Mouse (Mus musculus) brain, embryonic 14.5 days (tissue): ENCODE data around the gene Ankrd63. TPM values are rescaled to one million over a fixed set of nuclear protein-coding genes. Genes with fewer than 3 reads are reported as not detected.

Experiments used
- DNase-seq: peaks from one replicate; pipeline ENCODE4 v3.0.0-alpha.2; 2011; ENCODE audit warnings: low read depth
- CTCF ChIP-seq: fragments of 200-500 bp; IDR thresholded peaks from 2 replicates; pipeline ENCODE4 v1.5.1; 2012; ENCODE audit warnings: inconsistent platforms, mild to moderate bottlenecking, moderate library complexity, borderline replicate concordance; ENCODE audit not compliant: insufficient read depth, insufficient read length; ENCODE audit errors: extremely low read depth
- POLR2A ChIP-seq: fragments of 200-500 bp; IDR thresholded peaks from 2 replicates; pipeline ENCODE4 v1.6.1; 2012; ENCODE audit warnings: mild to moderate bottlenecking, inconsistent platforms, borderline replicate concordance; ENCODE audit not compliant: poor library complexity, insufficient read depth, insufficient read length, severe bottlenecking; ENCODE audit errors: extremely low read depth
- polyA plus RNA-seq: library from polyadenylated mRNA; depleted of rRNA; stranded (reverse); fragments of >200 nt; gene quantifications from 2 replicates; pipeline ENCODE4 v1.2.3, GENCODE M21; 2012

Gene Ankrd63
- polyA plus RNA-seq, 1 experiment: 0.14 TPM

DNA sequence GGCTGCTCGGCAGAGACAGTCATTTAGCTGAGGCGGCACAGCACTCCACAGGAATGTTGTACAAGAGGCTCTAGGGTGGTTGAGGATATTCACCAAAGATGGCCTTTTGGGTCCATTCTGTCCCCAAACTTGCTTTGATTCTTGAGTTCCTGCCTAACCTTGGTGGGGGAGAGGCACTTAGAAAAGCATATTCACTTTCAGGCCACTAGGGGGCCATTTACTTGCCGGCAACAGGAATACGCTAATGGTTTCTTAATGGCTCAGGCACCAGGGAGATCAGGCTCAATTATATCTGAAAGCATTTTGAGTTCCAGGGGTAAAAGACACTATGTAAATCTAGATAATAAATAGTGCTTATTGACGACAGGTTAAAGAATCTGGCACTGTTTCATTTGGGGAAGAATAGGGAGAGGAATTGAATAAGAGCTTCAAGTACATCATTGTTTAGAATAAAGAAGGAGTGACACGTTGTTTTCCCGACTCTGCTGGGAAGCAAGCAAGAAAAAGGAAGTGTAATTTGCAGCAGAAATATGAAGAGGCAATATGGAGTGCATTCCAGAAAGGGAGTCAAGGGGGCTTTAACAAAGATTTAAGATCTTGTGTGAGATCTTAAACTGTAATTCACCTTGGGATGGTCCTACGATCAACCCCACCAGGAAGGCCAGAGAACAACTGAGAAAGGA lies 39.6 kb upstream of the Ankrd63 start:
- peak; percentile 83 for DNase-seq
- TF ChIP-seq CTCF: peak; percentile 83; the same call in 1 of the 2 replicates
- no peak for TF ChIP-seq POLR2A

DNA sequence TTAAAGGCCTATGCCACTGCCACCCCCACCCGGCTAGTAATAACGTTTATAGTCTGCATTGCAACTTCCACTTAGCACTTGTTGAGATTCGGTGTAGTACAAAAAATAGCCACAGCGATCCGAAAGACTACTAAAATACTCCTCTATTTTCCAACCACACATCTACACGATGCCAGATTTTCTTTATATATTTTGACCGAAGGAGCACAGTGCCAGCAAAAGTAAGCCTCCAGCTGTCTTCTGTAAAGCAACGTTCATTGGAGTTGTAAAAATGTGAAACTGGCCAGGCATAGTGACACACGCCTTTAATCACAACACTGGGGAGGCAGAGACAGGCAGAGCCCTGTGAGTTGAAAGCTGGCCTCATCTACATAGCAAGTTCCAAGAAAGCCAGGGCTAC lies 37.4 kb upstream of the Ankrd63 start:
- no peak for TF ChIP-seq CTCF
- TF ChIP-seq POLR2A: no peak
- no peak for DNase-seq

DNA sequence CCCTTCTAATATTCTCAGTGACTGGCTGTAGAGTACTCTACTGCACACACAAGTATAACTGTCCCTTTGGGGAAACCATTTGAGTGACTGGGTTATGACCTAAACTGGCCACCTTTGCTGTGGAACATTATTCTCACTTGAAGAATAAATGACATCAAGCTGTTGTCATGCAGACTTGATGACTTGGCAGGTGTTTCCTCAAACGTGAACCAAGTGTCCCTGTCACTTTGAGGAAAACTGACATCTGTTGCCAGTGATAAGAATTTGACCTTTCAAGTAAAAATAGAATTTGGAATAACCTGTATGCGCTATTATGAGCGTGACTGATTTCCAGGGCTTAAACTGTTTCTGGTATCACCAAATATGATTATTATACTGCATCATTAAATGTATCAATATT lies 36.6 kb upstream of the Ankrd63 start:
- no peak for TF ChIP-seq POLR2A
- TF ChIP-seq CTCF: no peak
- no peak for DNase-seq

DNA sequence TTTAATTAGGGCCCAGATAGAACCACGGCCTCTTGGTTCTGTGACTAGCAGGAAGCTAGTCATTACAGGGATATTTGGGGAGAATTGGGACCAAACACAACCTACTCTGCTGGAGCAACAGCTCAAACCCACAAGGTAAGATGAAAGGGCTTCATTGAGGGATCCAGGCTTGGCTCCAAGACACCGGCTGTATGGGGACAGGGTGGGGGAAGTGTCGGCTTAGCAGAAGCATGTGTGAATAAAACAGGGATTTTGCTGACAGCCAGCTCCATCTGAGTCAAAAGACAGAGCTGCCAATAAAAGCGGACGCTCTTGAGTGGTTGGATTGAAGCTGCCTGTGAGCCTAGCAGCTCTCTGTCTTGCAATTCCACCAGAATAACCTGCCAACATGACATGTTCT lies 29.6 kb upstream of the Ankrd63 start:
- DNase-seq: peak; percentile 88
- no peak for TF ChIP-seq POLR2A
- no peak for TF ChIP-seq CTCF

DNA sequence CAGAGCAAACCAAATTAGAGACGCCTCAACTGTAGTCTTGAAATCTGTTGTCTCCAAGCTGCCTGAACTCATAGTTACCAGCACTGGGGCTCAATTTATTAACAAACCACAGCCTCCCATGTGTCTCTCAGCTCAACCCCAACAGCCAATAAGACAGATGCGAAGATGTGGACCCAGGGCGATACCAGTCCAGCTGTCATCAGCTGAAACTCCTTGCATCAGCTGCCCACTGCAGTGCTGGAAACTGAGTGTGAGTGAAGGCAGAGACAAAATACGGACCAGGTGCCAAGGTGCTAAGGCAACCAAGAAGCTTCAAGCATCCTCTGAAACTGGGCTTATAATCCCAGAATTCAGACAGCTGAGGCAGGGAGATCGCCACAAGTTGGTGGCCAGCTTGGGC lies 28.2 kb upstream of the Ankrd63 start:
- no peak for DNase-seq
- TF ChIP-seq POLR2A (no peak), CTCF (no peak)

DNA sequence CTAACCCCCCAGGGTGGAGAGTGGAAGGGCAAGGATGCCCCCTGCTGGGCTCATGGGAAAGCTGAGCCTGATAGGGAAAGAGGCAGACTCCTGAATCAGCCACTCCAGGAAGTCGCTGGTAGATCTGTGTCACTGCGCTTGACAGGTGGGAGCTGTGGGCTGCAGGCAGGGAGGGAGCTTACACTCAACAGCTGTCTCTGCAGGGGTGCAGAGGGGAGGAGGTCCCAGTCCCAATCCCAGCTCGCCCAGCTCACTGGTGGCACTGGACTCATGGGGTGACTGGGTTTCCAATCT lies 26.8 kb upstream of the Ankrd63 start:
- peak; percentile 65 for DNase-seq
- TF ChIP-seq POLR2A (no peak), CTCF (peak; percentile 59)

DNA sequence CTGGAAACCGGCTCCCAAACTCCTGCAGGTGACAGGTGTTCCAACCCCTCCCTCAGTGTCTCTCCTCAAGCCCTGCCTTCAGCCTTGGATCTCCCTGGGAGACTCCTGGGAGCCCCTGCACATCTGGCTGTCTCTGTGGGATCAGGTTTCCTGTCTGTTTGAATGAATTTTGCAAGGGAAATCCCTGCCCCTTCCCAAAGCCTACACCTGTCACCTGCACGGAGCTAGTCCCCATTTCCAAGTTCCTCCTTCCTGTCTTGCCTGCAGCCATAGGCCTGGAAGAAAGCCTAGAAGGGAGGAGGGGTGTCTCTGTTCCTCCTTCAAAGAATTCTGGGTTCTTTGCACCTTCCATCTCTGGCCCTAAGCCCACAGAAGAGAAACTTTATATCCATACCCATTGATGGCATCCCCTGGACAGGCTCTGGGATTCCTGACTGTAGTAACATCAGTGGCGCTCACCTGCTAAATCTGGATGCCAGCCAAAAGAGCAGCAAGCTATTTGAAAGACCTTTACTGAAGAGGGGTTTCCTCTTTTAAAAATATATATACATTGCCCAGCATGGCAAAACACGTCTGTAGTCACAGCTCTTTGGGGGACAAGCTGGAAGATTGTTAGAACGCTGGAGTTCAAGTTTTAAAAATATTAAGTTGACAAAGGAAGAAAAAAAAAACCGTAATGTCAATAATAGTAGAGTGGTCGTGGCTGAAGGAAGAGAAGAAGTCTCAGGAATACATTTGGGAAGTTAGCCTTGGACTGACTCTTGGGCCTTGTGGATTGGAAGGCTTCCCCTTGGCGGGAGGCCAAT lies 26.3 kb upstream of the Ankrd63 start:
- DNase-seq: no peak
- TF ChIP-seq POLR2A: no peak
- no peak for TF ChIP-seq CTCF

DNA sequence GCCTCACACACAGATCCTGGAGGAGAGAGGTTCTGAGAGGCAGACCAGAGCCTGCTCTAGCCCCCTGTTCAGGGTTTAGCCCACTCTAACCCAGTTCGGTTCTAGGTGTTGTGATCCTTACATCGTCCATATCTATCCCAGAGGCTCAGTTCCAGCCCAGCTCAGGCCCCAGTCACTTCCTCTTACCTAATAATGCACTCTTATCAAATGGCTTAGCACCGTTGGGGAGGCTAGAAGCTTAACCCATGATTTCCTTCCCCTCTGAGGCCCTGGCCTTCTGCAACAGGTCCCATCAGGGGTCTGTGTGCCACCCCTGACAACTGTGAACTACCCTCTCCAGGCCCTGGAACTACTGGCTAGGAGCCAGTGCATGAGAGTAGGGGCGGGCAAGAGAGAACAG lies 25.4 kb upstream of the Ankrd63 start:
- TF ChIP-seq POLR2A (no peak), CTCF (no peak)
- no peak for DNase-seq

DNA sequence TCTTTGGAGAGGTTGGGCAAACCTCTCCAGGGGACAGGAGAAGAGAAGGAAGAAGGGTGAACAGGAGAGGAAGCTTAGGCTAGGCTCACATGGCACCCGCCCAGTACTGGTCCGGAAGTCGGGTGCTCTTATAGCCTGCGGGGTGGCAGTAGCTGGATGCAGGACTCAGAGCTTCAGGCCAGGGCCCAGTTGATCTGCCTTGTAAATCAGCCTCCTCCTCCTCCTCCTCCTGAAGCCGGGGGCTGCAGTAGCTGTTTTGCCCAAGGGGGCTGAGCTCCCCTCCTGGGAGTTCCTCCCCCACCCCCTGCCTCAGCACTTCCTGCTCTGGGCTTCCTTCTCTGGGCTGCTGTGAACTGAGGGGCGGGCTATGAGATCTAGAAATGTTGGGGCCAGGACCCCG lies 24.6 kb upstream of the Ankrd63 start, which contains the start of gene Plcb2:
TSS of gene Plcb2 (minus strand) at position 102 of the 400 bp plus-strand sequence.
- TF ChIP-seq CTCF: no peak
- TF ChIP-seq POLR2A: no peak
- DNase-seq: no peak

DNA sequence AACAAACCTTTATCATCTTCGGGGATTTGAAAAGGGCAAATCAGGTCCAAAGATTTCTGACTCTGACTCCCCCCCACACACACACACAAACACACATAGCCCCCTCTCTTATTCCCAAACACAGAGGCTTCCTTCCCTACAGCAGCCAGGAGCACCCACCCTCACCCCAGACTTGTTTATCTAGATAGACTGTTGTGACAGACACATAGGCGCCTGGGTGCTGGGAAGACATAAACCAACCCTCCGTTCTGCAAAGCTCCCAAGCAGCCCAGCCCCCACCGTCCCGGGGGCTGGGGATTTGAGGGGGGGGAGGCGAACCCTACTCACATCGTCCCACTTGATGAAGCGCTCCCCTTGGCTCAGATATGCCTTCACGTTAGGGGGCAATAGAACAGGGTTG lies 24.1 kb upstream of the Ankrd63 start:
- DNase-seq: no peak
- no peak for TF ChIP-seq POLR2A
- no peak for TF ChIP-seq CTCF

DNA sequence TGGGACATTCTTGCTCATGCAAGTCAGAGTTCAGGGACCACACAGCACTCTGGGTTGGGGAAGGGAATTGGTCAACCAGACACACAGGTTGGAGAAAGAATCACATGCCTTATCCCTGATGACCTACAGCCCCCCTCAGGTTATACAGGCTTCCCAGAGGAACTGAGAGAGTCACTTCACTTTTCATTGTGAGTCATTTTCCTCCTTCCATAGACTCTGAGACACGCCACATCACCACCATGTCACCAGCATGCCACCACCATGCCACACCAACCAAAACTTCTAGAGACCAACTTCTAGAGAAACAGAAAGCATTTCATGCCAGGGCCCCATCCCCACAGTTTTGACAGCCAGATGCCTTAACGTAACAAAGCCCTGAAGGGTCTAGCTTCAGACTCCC lies 23.1 kb upstream of the Ankrd63 start:
- DNase-seq: no peak
- no peak for TF ChIP-seq POLR2A
- TF ChIP-seq CTCF: no peak

DNA sequence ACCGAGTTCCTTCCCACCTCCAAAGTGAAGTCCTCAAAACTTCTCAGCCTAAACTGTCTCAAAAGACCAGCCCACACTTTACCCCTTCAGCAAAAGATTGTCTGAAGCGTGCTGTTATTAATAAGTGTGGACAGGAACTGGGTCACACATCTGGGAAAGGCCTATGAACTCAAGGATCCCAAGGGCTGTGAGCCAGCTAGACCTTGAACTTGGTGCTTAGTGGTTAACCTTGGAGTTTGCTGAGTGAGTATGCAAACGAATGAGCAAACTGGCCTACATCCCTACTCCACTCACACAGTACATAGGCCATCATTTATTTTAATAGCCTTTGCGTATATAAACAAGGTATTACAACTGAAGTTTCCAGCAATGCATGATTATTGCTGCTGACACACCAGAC lies 21.7 kb upstream of the Ankrd63 start:
- no peak for DNase-seq
- TF ChIP-seq CTCF: no peak
- no peak for TF ChIP-seq POLR2A
